Mouse (Mus musculus) liver, embryonic 12.5 days (tissue): Measurements from ENCODE around the gene Tceanc2. TPM values are rescaled to one million over a fixed set of nuclear protein-coding genes. Genes with fewer than 3 reads are reported as not detected.
A peak's percentile ranks its signal among the peaks of the same experiment; 100 is the strongest.

Experiments used
- ATAC-seq: fragments of 200-750 bp; cut with Nextera tagmentation; 2 replicates; pipeline ENCODE4 v1.8.0; 2017; ENCODE audit warnings: moderate number of reproducible peaks, mild to moderate bottlenecking, moderate library complexity
- H3K27ac ChIP-seq: fragments of 300-500 bp; sonication (generic); 2 replicates; pipeline ENCODE4 v1.5.1; 2016; ENCODE audit warnings: mild to moderate bottlenecking
- H3K27me3 ChIP-seq: fragments of 300-500 bp; sonication (generic); replicated peaks from 2 replicates; pipeline ENCODE4 v1.6.1; 2016; ENCODE audit warnings: mild to moderate bottlenecking, moderate library complexity
- H3K36me3 ChIP-seq: fragments of 300-500 bp; sonication (generic); 2 replicates; pipeline ENCODE4 v1.6.1; 2016; ENCODE audit warnings: mild to moderate bottlenecking, moderate library complexity
- H3K4me1 ChIP-seq: fragments of 300-500 bp; sonication (generic); 2 replicates; pipeline ENCODE4 v1.6.1; 2016
- H3K4me2 ChIP-seq: fragments of 300-500 bp; sonication (generic); 2 replicates; pipeline ENCODE4 v1.6.1; 2016; ENCODE audit warnings: mild to moderate bottlenecking, moderate library complexity
- H3K4me3 ChIP-seq: fragments of 300-500 bp; sonication (generic); 2 replicates; pipeline ENCODE4 v1.5.1; 2016; ENCODE audit warnings: mild to moderate bottlenecking, moderate library complexity
- H3K9ac ChIP-seq: fragments of 300-500 bp; sonication (generic); 2 replicates; pipeline ENCODE4 v1.6.1; 2016; ENCODE audit warnings: mild to moderate bottlenecking, moderate library complexity
- H3K9me3 ChIP-seq: fragments of 300-500 bp; sonication (generic); replicated peaks from 2 replicates; pipeline ENCODE4 v1.6.1; 2016; ENCODE audit warnings: mild to moderate bottlenecking, moderate library complexity
- WGBS: fragments of 180-500 bp; shearing (Covaris S2); methylation state at CpG from one replicate; pipeline ENCODE4 v1.1.7; 2016; ENCODE audit not compliant: insufficient replicate concordance; 5-methylcytosine and 5-hydroxymethylcytosine counted together
- polyA plus RNA-seq: library from polyadenylated mRNA; unstranded; fragments of >200 nt; fragmentation: Nextera tagmentation; extraction: Ambion mirVana; gene quantifications from 2 replicates; pipeline ENCODE4 v1.2.1, GENCODE M21; 2016

Gene Tceanc2
- polyA plus RNA-seq, 1 experiment from 2014 or later, result 11.8 TPM

DNA sequence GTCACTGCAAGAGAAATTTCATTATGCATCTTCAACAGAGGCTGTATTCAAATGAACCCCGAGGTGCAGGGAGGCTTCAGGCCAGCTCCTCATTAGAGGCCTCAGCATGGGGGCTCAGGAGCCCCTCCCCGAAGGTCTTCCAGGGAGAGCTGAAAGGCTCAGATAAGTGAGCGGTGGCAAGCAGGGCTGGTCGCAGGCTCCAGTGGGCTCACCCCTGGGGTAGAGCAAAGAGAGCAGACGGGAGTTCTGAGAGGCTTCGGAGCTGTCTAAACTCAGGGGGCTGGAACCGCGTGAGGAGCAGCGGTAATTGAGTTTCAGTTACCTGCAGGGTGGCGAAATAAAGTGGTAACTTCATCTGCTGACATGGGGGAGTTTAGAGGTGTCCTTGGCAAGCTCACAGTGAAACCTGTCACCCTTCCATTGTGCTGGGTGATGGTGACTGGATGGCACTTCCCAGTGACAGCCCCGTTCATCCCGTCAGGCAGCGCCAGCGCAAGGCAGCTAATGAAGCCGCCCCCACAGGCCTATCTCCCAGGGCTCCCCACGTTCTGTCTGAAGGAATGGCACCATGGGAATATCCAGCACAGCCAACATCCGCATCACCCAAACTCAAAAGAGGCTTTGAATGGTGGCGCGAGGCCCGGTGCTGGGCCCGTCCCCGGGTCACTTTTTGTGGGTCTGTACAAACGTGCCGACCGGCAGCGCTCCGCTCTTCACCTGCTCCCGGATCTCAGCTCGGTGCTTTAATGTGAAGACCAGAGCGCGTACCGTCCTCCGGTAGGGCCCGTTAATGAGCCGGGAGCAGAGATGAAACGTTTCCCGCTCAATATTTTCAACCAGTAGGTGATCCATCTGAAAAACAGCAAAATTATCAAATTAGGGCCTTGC is 39.7 kb downstream of the Tceanc2 start:
- H3K27ac ChIP-seq, result no peak overlapping the region
- no peak overlapping the region for H3K9ac ChIP-seq
- peaks cover 7% of the 10 kb centered on the region; the same call in 1 of the 2 replicates for H3K4me1 ChIP-seq
- no peak for ATAC-seq
- H3K36me3 ChIP-seq, result peaks cover 25% of the 10 kb centered on the region
- no peaks in the 10 kb centered on the region for H3K27me3 ChIP-seq
- H3K4me2 ChIP-seq, result no peak overlapping the region
- H3K4me3 ChIP-seq, result no peak overlapping the region
- WGBS, result 75% methylated on average over 37 of the region's 37 CpGs
- H3K9me3 ChIP-seq, result no peaks in the 10 kb centered on the region

- no peak overlapping the region for H3K4me2 ChIP-seq
- ATAC-seq, result no peak
- no peaks in the 10 kb centered on the region for H3K27me3 ChIP-seq
- no peak overlapping the region for H3K9ac ChIP-seq
- peaks cover 7% of the 10 kb centered on the region; the same call in 1 of the 2 replicates for H3K4me1 ChIP-seq
- H3K4me3 ChIP-seq, result no peak overlapping the region
- no peaks in the 10 kb centered on the region for H3K9me3 ChIP-seq
- H3K27ac ChIP-seq, result no peak overlapping the region
- WGBS, result 62% methylated on average over 3 of the region's 3 CpGs
- peaks cover 12% of the 10 kb centered on the region for H3K36me3 ChIP-seq
These were observed 42.4 kb downstream of the Tceanc2 start for GRCm38 (mm10) chr4:107136531-107136930.

DNA sequence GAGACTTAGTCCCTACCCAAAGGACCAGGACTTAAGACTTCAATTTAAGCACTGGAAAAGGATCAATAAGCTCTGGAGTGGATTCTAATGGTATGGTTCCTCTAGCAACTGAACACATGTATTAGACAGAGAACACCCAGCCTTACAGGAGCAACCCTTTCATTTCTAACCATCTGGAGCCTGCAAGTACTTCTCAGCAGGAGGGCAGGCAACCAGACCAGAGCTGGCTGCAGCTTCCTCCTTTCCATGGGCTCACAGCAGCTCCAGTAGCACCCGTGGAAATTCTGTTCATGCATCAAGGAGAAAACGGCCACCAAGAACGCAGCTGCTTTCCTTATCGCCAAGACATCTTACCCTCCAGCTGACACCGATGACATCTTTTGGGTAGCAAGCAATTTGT is 43.3 kb downstream of the Tceanc2 start:
- H3K4me2 ChIP-seq, result no peak overlapping the region
- H3K36me3 ChIP-seq, result peaks cover 12% of the 10 kb centered on the region
- no peaks in the 10 kb centered on the region for H3K9me3 ChIP-seq
- WGBS, result 71% methylated on average over 5 of the region's 5 CpGs
- H3K9ac ChIP-seq, result no peak overlapping the region
- peaks cover 7% of the 10 kb centered on the region for H3K4me1 ChIP-seq
- H3K27ac ChIP-seq, result no peak overlapping the region
- ATAC-seq, result no peak
- no peak overlapping the region for H3K4me3 ChIP-seq
- no peaks in the 10 kb centered on the region for H3K27me3 ChIP-seq

DNA sequence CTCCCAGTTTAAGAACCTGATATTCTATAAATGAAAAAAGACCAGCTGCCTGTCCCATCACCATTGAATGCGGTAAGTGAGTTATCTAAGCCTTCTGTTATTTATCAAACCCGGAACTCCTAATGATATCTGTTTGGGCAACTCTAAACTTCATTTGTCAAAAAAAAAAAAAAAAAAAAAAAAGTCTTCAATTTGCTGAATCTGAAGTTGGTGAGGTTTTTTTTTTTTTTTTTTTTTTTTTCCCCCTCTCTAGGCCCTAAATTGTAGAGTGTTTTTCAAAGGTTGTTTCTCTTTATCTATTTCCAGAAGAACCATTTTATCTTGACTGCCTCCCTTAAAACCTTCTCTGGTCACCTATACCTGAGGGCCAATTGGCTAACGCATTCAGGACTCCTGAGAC is 44.0 kb downstream of the Tceanc2 start:
- H3K27ac ChIP-seq, result no peak overlapping the region
- 68% methylated on average over 3 of the region's 3 CpGs for WGBS

GRCm38 (mm10) chr4:107130534-107130933 is 48.4 kb downstream of the Tceanc2 start:
- no peaks in the 10 kb centered on the region for H3K36me3 ChIP-seq
- 13% methylated on average over 9 of the region's 9 CpGs for WGBS
- no peak overlapping the region for H3K9ac ChIP-seq
- peaks cover 15% of the 10 kb centered on the region for H3K27me3 ChIP-seq
- H3K4me3 ChIP-seq, result no peak overlapping the region
- H3K4me2 ChIP-seq, result no peak overlapping the region
- H3K4me1 ChIP-seq, result peaks cover 8% of the 10 kb centered on the region
- no peaks in the 10 kb centered on the region for H3K9me3 ChIP-seq
- ATAC-seq, result no peak
- no peak overlapping the region for H3K27ac ChIP-seq

More for the DNA sequence above, 44.0 kb downstream of the Tceanc2 start:
- Histone ChIP-seq H3K9me3 (no peaks in the 10 kb centered on the region), H3K4me1 (peaks cover 5% of the 10 kb centered on the region), H3K36me3 (peaks cover 12% of the 10 kb centered on the region), H3K9ac (no peak overlapping the region), H3K4me2 (no peak overlapping the region), H3K4me3 (no peak overlapping the region), H3K27me3 (no peaks in the 10 kb centered on the region)
- no peak for ATAC-seq

DNA sequence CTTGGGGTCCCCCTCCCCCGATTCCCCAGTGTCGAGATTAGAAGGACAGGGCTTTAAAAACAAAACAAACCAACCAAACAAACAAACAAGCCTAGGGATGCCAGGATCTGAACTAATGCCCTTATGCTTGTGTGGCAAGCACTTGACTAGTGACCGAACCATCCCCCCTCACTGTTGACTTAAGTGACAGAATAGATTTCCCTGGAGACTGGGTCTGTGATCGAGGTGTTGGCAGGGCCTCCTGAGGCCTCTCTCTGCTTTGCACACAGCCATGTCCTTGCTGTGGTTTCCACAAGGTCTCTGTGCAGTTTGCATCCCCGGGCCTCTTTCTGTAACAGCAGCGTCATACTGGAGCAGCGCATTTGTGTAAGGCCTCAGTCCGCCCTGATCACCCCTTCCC is 49.5 kb downstream of the Tceanc2 start:
- Histone ChIP-seq H3K27me3 (peaks cover 26% of the 10 kb centered on the region), H3K27ac (no peak overlapping the region), H3K4me2 (no peak overlapping the region), H3K9ac (no peak overlapping the region), H3K36me3 (no peaks in the 10 kb centered on the region), H3K9me3 (no peaks in the 10 kb centered on the region), H3K4me1 (peaks cover 8% of the 10 kb centered on the region; the same call in 1 of the 2 replicates), H3K4me3 (no peak overlapping the region)
- WGBS, result 70% methylated on average over 8 of the region's 8 CpGs
- ATAC-seq, result no peak

DNA sequence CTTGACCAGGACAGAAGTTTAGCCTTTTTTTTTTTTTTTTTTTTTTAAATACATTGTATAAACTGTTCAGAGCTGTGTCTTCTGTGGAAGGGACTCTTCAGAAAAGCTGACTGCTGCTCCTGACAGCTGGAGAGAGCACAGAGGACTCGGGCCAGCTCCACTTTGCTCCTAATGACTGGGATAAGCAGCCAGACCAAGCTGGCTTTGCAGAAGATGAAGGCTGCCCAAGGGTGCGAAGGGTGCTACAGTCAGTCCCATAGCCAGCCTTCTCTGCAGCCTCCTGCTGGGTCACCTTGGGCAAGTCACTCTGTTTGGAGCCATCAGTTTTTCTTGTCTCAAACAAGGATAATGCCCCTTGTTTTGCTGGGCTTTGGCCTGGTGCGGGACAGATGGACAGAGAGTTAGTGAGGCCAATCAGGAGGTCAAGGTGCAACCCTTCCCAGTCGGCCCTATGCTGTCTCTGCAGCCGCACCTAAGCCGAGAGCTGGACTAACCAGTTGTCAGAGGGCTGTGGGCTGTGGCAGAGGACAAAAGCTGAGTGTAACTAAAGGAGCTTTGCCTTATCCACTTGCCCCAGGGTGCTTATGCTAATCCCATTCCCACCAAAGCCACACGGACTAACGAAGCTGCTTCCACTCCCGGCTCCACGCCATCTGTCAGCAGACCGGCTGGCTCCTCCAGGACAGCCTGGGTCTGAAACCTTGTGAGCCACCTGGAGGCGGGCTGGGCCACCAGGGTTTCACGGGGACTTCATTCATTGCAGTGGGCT is 50.8 kb downstream of the Tceanc2 start:
- WGBS, result 59% methylated on average over 13 of the region's 13 CpGs
- Histone ChIP-seq H3K4me1 (peaks cover 8% of the 10 kb centered on the region; the same call in 1 of the 2 replicates), H3K4me3 (no peak overlapping the region), H3K36me3 (no peaks in the 10 kb centered on the region), H3K9me3 (no peaks in the 10 kb centered on the region), H3K27me3 (peaks cover 26% of the 10 kb centered on the region), H3K27ac (no peak overlapping the region), H3K4me2 (no peak overlapping the region), H3K9ac (no peak overlapping the region)
- ATAC-seq, result 0 out of 2 replicates have a peak, but pooled peaks have one; percentile 39

DNA sequence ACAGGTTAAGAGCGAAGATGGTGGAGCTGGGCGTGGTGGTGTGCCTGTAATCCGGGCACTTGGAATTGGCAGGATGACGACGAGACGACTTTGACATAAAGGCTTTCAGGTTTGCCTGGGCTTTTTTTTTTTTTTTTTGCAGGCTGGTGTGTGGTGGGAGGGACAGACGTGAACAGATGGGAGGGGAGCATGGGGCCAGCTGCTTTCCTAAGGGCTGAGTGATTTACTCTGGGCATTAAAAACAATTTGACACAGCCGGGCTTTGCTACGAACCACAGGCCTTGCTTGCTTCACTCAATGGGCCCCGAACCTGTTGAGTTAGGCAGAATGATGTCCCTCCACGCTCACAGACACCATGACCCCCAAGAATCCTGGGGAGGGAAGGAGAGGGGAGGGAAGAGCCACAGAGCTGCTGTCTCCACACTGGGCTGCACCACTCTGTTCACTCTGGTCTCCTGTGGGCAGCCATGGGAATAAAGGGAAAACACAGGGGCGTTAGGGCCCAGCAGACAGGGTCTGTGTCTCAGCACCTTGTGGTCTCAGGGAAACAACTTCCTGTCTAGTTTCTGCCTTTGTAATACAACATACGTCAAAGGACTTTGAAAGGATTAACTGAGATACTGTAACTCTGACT is 51.9 kb downstream of the Tceanc2 start:
- H3K9me3 ChIP-seq, result no peaks in the 10 kb centered on the region

GRCm38 (mm10) chr4:107126389-107126788 is 52.5 kb downstream of the Tceanc2 start:
- Histone ChIP-seq H3K4me3 (no peak overlapping the region), H3K9ac (no peak overlapping the region), H3K9me3 (no peaks in the 10 kb centered on the region), H3K27ac (no peak overlapping the region), H3K36me3 (no peaks in the 10 kb centered on the region), H3K4me2 (no peak overlapping the region), H3K4me1 (peaks cover 19% of the 10 kb centered on the region), H3K27me3 (peaks cover 26% of the 10 kb centered on the region)
- 60% methylated on average over 10 of the region's 10 CpGs for WGBS
- ATAC-seq, result no peak

More for the DNA sequence above, 51.9 kb downstream of the Tceanc2 start:
- H3K9ac ChIP-seq, result no peak overlapping the region
- H3K27ac ChIP-seq, result no peak overlapping the region
- no peak for ATAC-seq
- peaks cover 14% of the 10 kb centered on the region for H3K4me1 ChIP-seq
- no peaks in the 10 kb centered on the region for H3K36me3 ChIP-seq
- WGBS, result 67% methylated on average over 13 of the region's 13 CpGs
- no peak overlapping the region for H3K4me2 ChIP-seq
- H3K27me3 ChIP-seq, result peaks cover 26% of the 10 kb centered on the region
- H3K4me3 ChIP-seq, result no peak overlapping the region

- H3K36me3 ChIP-seq, result no peaks in the 10 kb centered on the region
- no peak overlapping the region for H3K4me2 ChIP-seq
- no peaks in the 10 kb centered on the region for H3K9me3 ChIP-seq
- 41% methylated on average over 5 of the region's 5 CpGs for WGBS
- H3K9ac ChIP-seq, result no peak overlapping the region
- peaks cover 26% of the 10 kb centered on the region for H3K27me3 ChIP-seq
- no peak overlapping the region for H3K4me3 ChIP-seq
- peaks cover 18% of the 10 kb centered on the region for H3K4me1 ChIP-seq
- no peak for ATAC-seq
- no peak overlapping the region for H3K27ac ChIP-seq
These were observed 53.8 kb downstream of the Tceanc2 start for GRCm38 (mm10) chr4:107125101-107125500.

- Histone ChIP-seq H3K9ac (no peak overlapping the region), H3K4me3 (no peak overlapping the region), H3K4me1 (peaks cover 18% of the 10 kb centered on the region), H3K27ac (no peak overlapping the region), H3K36me3 (no peaks in the 10 kb centered on the region), H3K4me2 (no peak overlapping the region), H3K27me3 (peaks cover 26% of the 10 kb centered on the region), H3K9me3 (no peaks in the 10 kb centered on the region)
- WGBS, result 53% methylated on average over 7 of the region's 7 CpGs
- ATAC-seq, result no peak
These were observed 54.5 kb downstream of the Tceanc2 start for GRCm38 (mm10) chr4:107124376-107124775.
